Mouse (Mus musculus): ENCODE results near the gene Plk5.

The Plk5 gene

DNA sequence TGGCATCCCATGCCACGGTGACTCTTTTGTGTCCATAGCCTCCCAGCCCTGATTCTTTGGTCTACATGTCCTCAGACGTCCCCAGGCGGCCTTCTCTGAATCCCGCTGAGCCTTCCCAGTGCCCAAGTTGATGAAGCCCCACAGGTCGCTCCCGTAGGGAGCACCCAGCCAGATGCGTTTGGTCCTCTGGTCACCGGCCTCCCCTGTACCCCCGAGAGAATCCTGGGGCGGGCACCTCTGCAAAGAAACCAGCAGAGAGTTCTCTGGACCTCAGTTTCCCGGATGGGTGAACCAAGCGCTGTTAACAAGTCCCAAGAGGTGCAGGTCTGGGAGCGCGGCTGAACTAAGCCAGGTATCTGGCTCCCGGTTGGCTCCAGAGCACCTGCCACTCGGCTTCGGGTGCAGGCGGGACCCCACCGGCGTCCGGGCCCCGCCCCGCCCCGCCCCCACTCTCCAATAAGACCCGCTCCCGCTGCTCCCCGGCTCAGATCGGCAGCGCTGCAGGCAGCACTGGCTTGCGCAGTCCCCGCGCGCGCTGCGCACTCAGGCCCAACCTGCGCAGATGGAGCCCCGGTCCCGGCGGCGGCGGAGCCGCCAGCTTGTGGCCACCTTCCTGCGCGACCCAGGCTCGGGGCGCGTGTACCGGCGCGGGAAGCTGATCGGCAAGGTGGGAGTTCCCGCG, at the start of gene Plk5:
Gene Plk5 (plus strand): TSS at position 459 of the 682 bp plus-strand sequence.
- DNase-seq (ENCODE audit: low read depth, low spot score) = peak; percentile 80

- DNase-seq (ENCODE audit: low read depth, low spot score) = no peak
These were observed 44.7 kb upstream of the Plk5 start for GRCm38 (mm10) chr10:80311560-80311959.

DNA sequence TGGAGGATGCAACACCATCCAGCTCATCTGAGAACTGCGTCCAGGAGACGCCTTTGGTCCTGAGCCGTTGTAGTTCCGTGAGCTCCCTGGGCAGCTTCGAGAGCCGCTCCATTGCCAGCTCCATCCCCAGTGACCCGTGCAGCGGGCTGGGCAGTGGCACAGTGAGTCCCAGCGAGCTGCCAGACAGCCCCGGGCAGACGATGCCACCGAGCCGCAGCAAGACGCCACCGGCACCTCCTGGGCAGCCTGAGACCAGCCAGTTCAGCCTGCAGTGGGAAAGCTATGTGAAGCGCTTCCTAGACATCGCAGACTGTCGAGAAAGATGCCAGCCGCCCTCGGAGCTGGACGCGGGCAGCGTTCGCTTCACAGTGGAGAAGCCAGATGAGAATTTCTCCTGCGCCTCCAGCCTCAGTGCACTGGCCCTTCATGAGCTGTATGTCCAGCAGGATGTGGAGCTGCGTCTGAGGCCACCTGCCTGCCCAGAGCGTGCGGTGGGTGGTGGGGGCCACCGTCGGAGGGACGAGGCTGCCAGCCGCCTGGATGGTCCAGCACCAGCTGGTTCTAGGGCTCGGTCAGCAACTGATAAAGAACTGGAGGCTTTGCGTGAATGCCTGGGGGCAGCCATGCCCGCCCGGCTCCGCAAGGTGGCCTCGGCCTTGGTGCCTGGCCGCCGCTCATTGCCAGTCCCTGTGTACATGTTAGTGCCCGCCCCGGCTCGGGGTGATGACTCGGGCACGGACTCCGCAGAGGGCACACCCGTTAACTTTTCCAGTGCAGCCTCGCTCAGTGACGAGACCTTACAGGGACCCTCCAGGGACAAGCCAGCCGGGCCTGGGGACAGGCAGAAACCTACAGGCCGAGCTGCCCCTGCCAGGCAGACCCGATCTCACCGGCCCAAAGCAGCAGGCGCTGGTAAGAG, 43.4 kb upstream of the Plk5 start:
- no peak for DNase-seq (ENCODE audit: low read depth, low spot score)

GRCm38 (mm10) chr10:80313627-80314201, 42.5 kb upstream of the Plk5 start:
- peak; percentile 78 for DNase-seq (ENCODE audit: low read depth, low spot score)

DNA sequence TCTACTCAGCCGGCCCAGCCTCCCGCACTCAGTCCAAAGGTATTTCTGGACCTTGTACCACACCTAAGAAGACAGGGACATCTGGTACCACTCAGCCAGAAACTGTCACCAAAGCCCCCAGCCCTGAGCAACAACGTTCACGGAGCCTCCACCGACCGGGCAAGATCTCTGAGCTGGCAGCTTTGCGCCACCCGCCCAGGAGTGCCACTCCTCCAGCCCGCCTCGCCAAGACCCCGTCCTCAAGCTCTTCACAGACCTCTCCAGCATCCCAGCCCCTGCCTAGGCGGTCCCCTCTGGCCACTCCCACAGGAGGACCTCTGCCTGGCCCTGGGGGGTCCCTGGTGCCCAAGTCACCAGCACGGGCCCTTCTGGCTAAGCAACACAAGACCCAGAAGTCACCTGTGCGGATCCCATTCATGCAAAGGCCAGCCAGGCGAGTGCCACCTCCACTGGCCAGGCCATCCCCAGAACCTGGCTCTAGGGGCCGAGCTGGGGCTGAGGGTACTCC, 41.7 kb upstream of the Plk5 start:
- DNase-seq (ENCODE audit: low read depth, low spot score) = no peak

GRCm38 (mm10) chr10:80315315-80315714, 40.9 kb upstream of the Plk5 start:
- no peak for DNase-seq (ENCODE audit: low read depth, low spot score)

- peak; percentile 78 for DNase-seq (ENCODE audit: low read depth, low spot score)
These were observed 39.9 kb upstream of the Plk5 start for GRCm38 (mm10) chr10:80316359-80316781.

- DNase-seq (ENCODE audit: low read depth, low spot score) = no peak
These were observed 39.2 kb upstream of the Plk5 start for GRCm38 (mm10) chr10:80317011-80317410.

GRCm38 (mm10) chr10:80320340-80320760, 35.9 kb upstream of the Plk5 start, which contains the start of gene 2310011J03Rik:
TSS of gene 2310011J03Rik (minus strand) at chr10:80320537.
- DNase-seq (ENCODE audit: low read depth, low spot score) = peak; percentile 97

DNA sequence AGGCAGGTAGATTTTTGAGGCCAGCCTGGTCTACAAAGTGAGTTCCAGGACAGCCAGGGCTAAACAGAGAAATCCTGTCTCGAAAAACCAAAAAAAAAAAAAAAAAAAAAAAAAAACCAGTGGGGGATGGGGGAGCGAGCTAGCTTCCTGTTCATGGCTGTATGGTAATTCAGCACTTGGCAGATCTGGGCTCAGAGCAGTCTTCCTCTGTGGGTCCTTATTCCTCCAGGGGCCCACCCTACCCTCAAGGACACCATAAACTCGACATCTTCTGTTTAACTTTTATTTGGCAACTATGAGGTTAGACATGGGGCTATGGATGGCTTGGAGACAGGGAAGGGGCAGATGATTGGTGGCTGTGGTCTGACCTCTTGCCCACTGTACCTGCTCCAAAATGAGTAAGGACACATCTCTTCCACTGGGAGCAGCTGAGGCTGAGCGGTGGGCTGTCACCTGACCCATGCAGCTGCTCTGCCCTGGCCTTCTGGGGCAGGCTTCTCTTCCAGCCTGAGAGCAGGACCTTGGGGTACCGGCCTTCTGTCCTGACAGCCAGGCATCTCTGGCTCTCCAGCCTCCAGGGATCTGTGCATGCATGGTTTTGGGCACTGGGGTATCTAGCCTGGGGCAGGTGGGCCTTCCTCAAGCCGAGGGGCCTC, 35.1 kb upstream of the Plk5 start:
- DNase-seq (ENCODE audit: low read depth, low spot score) = no peak

DNA sequence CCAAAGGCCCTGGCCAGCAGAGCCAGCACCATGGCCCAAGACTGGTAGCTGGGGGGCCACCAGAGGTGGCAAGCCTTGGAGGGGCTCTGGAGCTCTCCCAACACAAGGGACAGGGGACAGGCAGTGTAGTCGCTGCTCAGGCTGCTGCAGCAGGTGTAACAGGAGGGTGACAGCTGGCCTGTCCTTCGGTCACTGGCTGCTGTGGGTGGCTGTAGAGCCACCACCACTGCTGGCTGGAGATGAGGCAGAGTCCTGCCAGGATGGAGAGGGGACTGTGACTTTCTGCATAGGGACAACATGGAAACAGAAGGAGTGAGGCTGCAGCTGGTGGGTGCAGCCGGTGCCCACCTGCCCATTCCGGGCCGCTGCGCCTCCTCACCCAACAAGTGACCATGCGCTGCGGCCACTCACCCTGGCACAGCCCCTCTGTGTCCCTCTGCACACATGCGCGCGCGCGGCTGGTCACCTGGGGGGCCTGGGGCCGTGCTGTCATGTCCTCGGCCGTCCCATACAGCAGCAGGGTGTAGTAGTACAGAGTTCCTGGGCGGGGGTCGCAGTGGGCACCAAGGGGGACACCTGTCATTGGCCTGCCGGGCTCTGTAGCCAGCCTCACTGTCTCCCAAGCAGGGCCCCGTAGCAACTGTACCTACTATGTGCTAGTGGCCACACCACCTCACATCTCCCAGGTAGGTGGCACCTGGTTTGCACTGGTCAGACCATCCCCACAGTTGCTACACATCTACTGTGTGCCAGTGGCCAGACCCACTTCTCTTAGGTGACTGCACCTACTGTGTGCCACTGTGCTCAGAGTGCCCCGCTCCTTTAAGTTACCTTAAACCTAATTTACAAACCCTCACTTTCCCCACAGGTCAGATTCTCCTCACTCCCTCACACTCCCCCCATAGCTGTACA, 34.3 kb upstream of the Plk5 start:
- no peak for DNase-seq (ENCODE audit: low read depth, low spot score)

- DNase-seq (ENCODE audit: low read depth, low spot score) = peak; percentile 40
These were observed 33.4 kb upstream of the Plk5 start for GRCm38 (mm10) chr10:80322811-80323211.

GRCm38 (mm10) chr10:80323261-80324119, 32.8 kb upstream of the Plk5 start:
- peak; percentile 74 for DNase-seq (ENCODE audit: low read depth, low spot score)

DNA sequence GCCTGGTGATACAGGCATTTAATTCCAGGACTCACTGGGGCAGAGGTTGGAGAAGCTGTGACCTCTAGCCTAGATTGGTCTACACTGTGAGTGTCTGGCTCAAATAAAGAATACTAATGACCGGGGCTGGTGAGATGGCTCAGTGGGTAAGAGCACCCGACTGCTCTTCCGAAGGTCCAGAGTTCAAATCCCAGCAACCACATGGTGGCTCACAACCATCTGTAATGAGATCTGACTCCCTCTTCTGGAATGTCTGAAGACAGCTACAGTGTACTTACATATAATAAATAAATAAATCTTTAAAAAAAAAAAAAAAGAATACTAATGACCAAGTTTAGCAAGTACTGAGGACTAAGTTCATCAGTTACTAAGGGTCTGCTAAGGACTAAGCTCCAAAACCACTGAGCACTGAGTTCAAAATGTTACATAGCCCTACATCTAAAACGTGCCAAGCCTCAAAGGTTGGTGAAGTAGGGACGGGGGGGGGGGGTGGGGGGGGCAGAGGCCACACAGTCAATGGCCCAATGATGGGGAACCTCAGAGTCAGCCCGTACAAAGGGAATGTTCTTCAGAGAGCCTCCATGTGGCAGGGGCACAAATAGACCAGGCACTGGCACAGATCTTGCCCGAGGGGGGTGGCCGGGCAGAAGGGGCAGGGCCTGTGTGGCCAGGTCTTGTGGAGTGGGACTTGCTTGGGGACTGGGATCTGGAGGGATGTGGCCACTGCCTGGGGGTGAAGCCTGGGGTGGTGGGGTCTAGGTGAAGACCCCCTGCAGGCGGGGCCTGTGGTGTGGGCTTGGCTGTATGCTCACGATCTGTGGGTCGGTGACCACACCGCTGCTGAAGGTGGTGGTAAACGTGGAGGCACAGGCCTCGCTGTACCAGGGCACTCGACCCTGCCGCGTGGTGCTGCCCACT, 31.9 kb upstream of the Plk5 start:
- DNase-seq (ENCODE audit: low read depth, low spot score) = no peak

GRCm38 (mm10) chr10:80325045-80325444, 31.2 kb upstream of the Plk5 start:
- DNase-seq (ENCODE audit: low read depth, low spot score) = no peak

DNA sequence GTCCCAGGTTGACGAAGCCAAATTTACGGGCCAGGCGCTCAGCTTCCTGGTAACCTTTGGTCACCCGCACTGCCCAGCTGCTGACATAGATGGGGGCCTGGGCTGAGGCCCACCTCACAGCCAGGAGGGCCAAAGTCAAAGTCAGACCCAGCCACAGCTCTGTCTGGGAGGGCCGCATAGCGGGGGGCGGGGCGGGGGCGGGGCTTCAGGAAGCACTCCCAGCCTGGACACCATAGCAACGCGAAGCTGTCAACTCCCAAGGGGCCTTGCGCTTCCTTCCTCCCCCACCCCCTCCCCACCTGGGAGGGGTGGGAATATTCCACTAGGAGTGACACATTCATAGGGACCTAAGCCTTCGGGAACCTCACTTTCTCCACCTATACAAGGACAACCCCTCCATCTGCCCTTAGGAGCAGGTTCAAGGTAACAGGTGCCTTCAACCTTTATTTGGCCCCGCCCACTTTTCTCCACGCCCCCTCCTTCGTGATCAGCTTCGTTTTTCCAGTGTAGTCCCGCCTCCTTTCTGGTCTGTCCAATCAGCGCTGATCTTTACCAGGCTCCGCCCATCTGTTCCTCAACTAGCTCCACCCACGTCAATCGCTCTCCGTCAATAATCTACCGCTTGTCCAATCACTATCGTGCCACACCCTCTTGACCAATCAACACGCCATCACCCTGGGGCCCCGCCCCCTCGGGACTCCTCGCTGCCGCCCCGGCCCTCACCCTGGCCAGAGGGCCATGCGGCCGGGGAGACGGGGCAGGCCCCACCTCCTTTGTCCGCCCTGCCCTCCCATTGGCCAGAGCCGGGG, 26.8 kb upstream of the Plk5 start, which contains the start of the genes Pcsk4 and Reep6:
Gene Pcsk4 (minus strand): TSS at position 226 of the 809 bp plus-strand sequence.
Gene Reep6 (plus strand): TSS at position 681 of the 809 bp plus-strand sequence.
- peak; percentile 98 for DNase-seq (ENCODE audit: low read depth, low spot score)

GRCm38 (mm10) chr10:80330084-80330483, 26.2 kb upstream of the Plk5 start:
- DNase-seq (ENCODE audit: low read depth, low spot score) = no peak
